Mouse (Mus musculus): ENCODE data around the gene Msantd2.

Msantd2 gene

GRCm38 (mm10) chr9:37504348-37504747, 15.2 kb downstream of the Msantd2 start:
- DNase-seq (ENCODE audit: low spot score in 2 of 2) = no peak

- no peak for DNase-seq (ENCODE audit: low spot score in 2 of 2)
Observed at GRCm38 (mm10) chr9:37506023-37506422, 16.9 kb downstream of the Msantd2 start.

GRCm38 (mm10) chr9:37512097-37512496, 23.0 kb downstream of the Msantd2 start:
- DNase-seq (ENCODE audit: low spot score in 2 of 2) = no peak

GRCm38 (mm10) chr9:37514456-37514855, 25.3 kb downstream of the Msantd2 start:
- DNase-seq (ENCODE audit: low spot score in 2 of 2) = no peak

GRCm38 (mm10) chr9:37517467-37517866, 28.3 kb downstream of the Msantd2 start:
- no peak for DNase-seq (ENCODE audit: low spot score in 2 of 2)

- no peak for DNase-seq (ENCODE audit: low spot score in 2 of 2)
Observed at GRCm38 (mm10) chr9:37518991-37519390, 29.9 kb downstream of the Msantd2 start.

DNA sequence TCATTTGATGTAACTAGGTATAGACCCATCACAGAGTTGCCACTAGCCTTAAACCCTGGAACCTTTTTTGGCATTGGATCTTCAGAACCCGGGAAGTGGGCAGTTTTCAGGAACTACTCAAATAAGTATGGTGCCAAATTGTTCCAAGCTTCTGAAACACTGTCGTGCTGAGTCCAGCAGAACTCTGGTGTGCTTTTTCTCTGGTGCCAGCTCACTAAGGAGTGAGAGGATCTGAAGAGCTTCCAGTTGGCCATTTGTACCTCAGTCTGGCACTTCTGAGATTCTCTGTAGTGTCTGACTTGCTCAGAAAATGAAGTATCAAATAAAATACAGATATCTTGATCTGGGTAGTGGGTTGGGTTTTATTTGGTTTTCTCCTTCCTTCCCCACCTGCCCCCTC, 30.9 kb downstream of the Msantd2 start:
- no peak for DNase-seq (ENCODE audit: low spot score in 2 of 2)

- no peak for DNase-seq (ENCODE audit: low spot score in 2 of 2)
Observed at GRCm38 (mm10) chr9:37525461-37525860, 36.3 kb downstream of the Msantd2 start.

DNA sequence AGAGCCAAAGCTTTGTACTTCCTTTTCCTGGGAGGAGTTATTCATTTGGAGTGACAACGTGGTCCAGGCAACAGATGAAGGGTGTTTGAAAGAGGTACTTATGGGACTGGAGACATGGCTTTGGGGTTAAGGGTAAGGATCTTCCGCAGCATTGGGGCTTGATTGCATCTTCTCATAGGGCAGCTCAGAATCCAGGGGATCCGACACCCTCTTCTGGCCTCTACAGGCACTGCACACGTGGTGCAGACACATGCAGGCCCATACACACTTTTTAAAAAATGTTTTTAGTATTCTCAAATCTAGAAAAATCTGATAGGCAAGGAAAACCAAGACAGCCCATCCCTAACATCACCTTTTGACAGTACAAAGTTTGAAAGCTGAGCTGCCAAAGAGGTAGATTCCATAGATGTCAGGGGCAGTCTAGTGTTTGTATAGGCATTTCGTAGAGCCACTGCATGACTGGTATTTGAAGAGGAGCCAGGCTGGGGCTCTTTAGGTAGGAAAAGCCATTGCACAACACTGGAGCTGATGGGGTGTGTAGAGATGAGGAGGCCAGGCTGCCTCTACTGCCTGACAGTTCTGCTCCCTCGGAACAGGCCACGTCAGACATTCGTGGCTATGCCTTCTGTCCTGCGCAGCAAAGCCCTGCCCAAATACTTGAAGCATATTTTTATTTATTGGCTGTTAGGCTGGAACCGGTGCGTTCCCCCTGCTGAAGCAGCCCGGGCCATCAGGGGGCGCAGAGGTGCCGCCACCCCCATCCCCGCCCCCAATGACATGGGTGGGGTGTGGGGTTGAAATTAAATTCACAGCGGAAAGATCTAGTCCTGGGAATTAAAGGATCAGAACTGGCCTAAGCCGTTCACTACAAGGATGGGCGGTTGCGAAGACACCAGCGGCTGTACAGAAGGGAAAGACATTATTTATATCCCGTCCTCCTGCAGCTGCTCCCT, 37.6 kb downstream of the Msantd2 start:
- DNase-seq (ENCODE audit: low spot score in 2 of 2) = no peak

DNA sequence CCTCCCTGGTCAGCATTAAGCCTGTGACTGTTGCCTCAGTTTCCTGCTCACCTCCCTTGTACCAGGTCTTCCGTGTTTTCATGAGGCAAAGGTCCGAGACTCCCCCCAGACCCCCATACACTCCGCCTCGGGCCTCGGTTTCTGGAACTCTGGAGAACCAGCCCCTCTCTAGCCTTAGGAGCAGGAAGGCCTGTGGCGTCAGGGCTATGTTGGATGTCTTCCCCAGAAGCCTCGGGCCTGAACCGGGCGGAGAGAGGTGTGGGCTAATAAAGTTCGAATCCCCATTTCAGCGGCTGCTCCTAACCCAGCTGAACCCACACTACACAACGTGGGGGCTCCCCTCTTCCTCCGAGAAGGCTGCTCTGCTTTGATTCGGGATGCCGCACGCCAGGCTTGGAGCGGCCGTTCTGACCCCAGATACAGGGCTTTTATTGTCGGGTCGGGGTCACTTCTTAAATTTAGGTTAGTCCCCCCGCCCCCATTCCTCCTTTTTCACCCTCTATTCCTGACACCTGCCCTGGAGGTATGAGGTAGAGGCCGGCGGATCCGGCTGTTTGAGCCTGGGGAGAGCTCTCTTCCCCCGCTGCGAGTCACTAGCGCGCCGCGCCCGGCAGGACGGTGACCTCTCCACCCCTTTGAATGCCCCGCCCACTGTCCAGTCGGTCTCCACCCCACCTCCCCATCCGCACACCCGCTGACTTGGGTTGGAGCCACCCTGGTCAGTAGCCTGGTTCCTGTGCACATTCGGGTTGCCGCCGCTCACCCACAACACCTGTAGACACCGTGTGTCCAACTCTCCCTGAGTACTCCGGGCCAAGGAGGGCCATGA, 38.5 kb downstream of the Msantd2 start, which contains the start of gene Esam:
TSS of gene Esam (plus strand) at position 683 of the 829 bp plus-strand sequence.
- DNase-seq (ENCODE audit: low spot score in 2 of 2) = no peak

GRCm38 (mm10) chr9:37528225-37528970, 39.3 kb downstream of the Msantd2 start:
- DNase-seq (ENCODE audit: low spot score in 2 of 2) = no peak

GRCm38 (mm10) chr9:37530031-37530887, 41.1 kb downstream of the Msantd2 start:
- no peak for DNase-seq (ENCODE audit: low spot score in 2 of 2)

DNA sequence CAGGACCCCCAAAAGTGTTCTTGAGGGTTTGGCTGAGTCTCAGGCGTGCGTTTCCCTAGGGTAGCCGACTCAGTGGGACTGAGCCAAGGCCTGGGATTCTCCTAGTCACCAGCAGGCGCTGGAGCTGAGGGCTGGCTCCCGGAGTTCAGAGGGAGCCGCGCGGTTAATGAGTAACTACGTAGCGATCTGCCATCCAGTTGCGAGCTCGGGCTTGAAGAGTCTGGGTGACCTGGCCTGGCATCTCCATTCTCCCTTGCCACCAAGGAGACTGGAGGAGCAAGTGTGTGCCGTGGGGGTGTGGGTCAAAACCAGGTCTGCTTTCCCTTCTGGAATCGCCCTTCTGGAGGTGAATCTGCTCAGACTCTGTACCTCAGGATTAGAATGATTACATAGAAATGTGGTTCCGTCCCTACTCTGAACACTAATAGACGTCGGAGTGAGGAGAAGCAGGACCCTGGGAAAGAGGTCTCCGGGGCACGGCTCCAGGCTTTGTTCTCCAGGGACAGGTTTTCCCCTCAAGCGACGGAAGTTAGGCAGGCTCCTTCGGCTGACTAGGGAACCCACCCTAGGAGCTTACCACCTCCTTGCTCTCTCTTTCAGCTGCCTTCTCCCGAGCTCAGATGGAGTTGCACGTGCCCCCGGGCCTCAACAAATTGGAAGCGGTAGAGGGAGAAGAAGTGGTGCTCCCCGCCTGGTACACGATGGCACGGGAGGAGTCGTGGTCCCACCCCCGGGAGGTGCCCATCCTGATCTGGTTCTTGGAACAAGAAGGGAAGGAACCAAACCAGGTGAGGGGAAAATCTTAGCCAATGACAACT, 42.0 kb downstream of the Msantd2 start:
- DNase-seq (ENCODE audit: low spot score in 2 of 2) = no peak

DNA sequence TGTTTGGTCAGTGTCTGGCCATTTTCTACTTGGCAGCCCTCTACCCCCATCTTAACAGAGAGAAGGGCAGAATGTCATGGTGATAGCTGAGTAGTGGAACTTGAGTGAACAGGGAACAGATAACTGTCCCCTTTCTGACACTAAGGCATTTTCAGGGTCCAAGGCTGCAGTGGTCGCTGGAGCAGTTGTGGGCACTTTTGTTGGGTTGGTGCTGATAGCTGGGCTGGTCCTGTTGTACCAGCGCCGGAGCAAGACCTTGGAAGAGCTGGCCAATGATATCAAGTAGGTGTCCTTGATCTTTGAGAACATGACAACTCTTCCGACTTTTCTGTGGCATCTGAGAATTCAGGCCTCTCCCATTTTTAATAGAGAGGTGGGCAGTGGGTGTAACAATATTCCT, 47.7 kb downstream of the Msantd2 start:
- DNase-seq (ENCODE audit: low spot score in 2 of 2) = no peak

DNA sequence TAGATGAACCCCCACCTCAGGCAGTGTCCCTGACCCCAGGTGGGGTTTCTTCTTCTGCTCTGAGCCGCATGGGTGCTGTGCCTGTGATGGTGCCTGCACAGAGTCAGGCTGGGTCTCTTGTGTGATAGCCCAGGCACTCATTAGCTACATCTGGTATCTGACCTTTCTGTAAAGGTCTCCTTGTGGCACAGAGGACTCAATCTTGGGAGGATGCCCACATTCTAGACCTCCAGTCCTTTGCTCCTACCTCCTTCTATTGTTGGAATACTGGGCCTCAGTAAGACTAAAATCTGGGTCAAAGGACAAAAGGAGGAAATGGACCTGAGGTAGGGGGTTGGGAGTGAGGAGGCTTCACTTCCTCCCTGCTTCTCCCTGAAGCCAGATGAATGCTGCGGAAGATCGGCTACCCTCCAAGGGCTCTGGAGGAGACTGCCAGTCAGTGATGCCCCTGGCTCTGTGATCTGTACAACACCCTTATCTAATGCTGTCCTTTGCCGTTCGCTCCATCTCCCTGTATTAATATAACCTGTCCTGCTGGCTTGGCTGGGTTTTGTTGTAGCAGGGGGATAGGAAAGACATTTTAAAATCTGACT, 48.6 kb downstream of the Msantd2 start:
- no peak for DNase-seq (ENCODE audit: low spot score in 2 of 2)

GRCm38 (mm10) chr9:37539170-37540025, 50.3 kb downstream of the Msantd2 start, which contains the start of gene Vsig2:
TSS of gene Vsig2 (plus strand) at chr9:37539255.
- no peak for DNase-seq (ENCODE audit: low spot score in 2 of 2)

DNA sequence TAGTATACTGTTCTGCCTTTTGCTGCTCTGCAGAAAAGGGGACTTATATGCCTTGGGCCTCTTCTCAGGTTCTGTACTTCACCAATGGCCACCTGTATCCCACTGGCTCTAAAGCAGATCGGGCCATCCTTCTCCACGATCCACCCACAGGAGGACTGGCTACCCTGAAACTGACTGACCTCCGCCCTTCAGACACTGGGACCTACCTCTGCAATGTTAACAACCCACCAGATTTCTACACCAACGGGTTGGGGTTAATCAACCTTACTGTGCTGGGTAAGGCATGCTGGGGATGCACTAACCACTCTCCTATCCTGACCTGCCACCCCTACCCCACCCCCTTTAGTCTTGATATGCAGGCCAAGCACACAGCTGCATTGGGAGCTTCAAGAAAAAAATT, 51.1 kb downstream of the Msantd2 start:
- no peak for DNase-seq (ENCODE audit: low spot score in 2 of 2)

Data from cerebellum, postnatal 4 days (tissue).